ENCODE assay signal across 8 mouse cellular contexts in genomic region chr8:66450691-66451090, GRCm38 (mm10). TPM values are rescaled to one million over a fixed set of nuclear protein-coding genes. Genes with fewer than 3 reads are reported as not detected.
A peak's percentile ranks its signal among the peaks of the same experiment; 100 is the strongest.
DNase-seq lines count a peak whose midpoint lies in the region; ATAC-seq and TF ChIP-seq lines count a peak whose summit lies in the region.

No protein-coding gene starts in this region.

- no peaks in the 10 kb centered on the region for H3K27me3 ChIP-seq in forebrain, embryonic 13.5 days
- H3K27me3 ChIP-seq in forebrain, embryonic 15.5 days: no peaks in the 10 kb centered on the region
- no peaks in the 10 kb centered on the region for H3K27me3 ChIP-seq in liver, postnatal 0 days (ENCODE audit: insufficient read depth, low read length)

- peak; percentile 27 for DNase-seq in liver, postnatal 0 days
- no peak for DNase-seq in liver
- DNase-seq in adrenal gland, postnatal 25 days: peak; percentile 13
- peak; percentile 36 for DNase-seq in forelimb bud, embryonic 11.5 days (ENCODE audit: low read depth, low spot score)
- peak; percentile 26 to 58 for DNase-seq in left cerebral cortex, adult 2 months (ENCODE audit: extremely low spot score in 1 of 2, low spot score in 2 of 2)
- DNase-seq in right cerebral cortex, postnatal 4 days: peak; percentile 49

- no peaks in the 10 kb centered on the region for H3K9me3 ChIP-seq in forebrain, embryonic 13.5 days (replicated peaks)
- H3K9me3 ChIP-seq in forebrain, embryonic 15.5 days: no peaks in the 10 kb centered on the region
- no peaks in the 10 kb centered on the region for H3K9me3 ChIP-seq in liver, postnatal 0 days (ENCODE audit: low read length)

- ATAC-seq in forebrain, embryonic 13.5 days: peak; percentile 62; the same call in 1 of the 2 replicates
- ATAC-seq in forebrain, embryonic 15.5 days (replicated peaks): no peak
- ATAC-seq in liver, postnatal 0 days: no peak

- TF ChIP-seq CTCF in liver, postnatal 0 days (IDR thresholded peaks at IDR 0.05; ENCODE audit: low read depth): peak; percentile 63
- peak; percentile 84 for TF ChIP-seq CTCF in left cerebral cortex, adult 2 months (IDR thresholded peaks at IDR 0.05)

- H3K4me1 ChIP-seq in forebrain, embryonic 13.5 days: no peaks in the 10 kb centered on the region
- H3K4me1 ChIP-seq in forebrain, embryonic 15.5 days: no peaks in the 10 kb centered on the region
- no peaks in the 10 kb centered on the region for H3K4me1 ChIP-seq in liver, postnatal 0 days (ENCODE audit: insufficient read depth)

- H3K36me3 ChIP-seq in forebrain, embryonic 13.5 days (ENCODE audit: poor library complexity, severe bottlenecking): no peaks in the 10 kb centered on the region
- H3K36me3 ChIP-seq in forebrain, embryonic 15.5 days: no peaks in the 10 kb centered on the region
- no peaks in the 10 kb centered on the region for H3K36me3 ChIP-seq in liver, postnatal 0 days (replicated peaks; ENCODE audit: insufficient read depth, low read length)

- TF ChIP-seq EP300 in liver, postnatal 0 days (IDR thresholded peaks at IDR 0.05; ENCODE audit: low read depth): no peak

- WGBS in forebrain, embryonic 13.5 days: 22% methylated on average over 5 of the region's 5 CpGs
- 25% methylated on average over 5 of the region's 5 CpGs for WGBS in forebrain, embryonic 15.5 days
- 23% methylated on average over 5 of the region's 5 CpGs for WGBS in liver, postnatal 0 days (ENCODE audit: insufficient replicate concordance)

- H3K27ac ChIP-seq in forebrain, embryonic 13.5 days: no peak overlapping the region
- H3K27ac ChIP-seq in forebrain, embryonic 15.5 days (replicated peaks): no peak overlapping the region
- H3K27ac ChIP-seq in liver, postnatal 0 days (ENCODE audit: low read depth): no peak overlapping the region
- no peak overlapping the region for H3K27ac ChIP-seq in left cerebral cortex, adult 2 months

- no peak overlapping the region for H3K9ac ChIP-seq in forebrain, embryonic 13.5 days
- no peak overlapping the region for H3K9ac ChIP-seq in forebrain, embryonic 15.5 days (replicated peaks)
- H3K9ac ChIP-seq in liver, postnatal 0 days (replicated peaks): no peak overlapping the region

- intact Hi-C loops in left cerebral cortex, adult 2 months (cut with DNase I): loop anchor here (2.0 kb wide), 2 partner anchors 46 to 956 kb away; no protein-coding TSS in a partner anchor

- H3K4me3 ChIP-seq in forebrain, embryonic 13.5 days: no peak overlapping the region
- H3K4me3 ChIP-seq in forebrain, embryonic 15.5 days: no peak overlapping the region
- H3K4me3 ChIP-seq in liver, postnatal 0 days (ENCODE audit: low read depth, low read length): no peak overlapping the region
- no peak overlapping the region for H3K4me3 ChIP-seq in left cerebral cortex, adult 2 months

- no peak overlapping the region for H3K4me2 ChIP-seq in forebrain, embryonic 13.5 days
- H3K4me2 ChIP-seq in forebrain, embryonic 15.5 days (replicated peaks): no peak overlapping the region
- H3K4me2 ChIP-seq in liver, postnatal 0 days (ENCODE audit: low read depth, low read length): no peak overlapping the region

RNA-seq across cellular contexts. Expression of gene Tma16, which starts 35.6 kb away (rescaled TPM):
- 11.8 and 16.0 TPM in 2 replicates for polyA plus RNA-seq in forebrain, embryonic 13.5 days (2015; fragmentation: Nextera tagmentation; extraction: Ambion mirVana)
- polyA plus RNA-seq in forebrain, embryonic 15.5 days (2015; fragmentation: Nextera tagmentation; extraction: Ambion mirVana): 12.1 and 13.5 TPM in 2 replicates
- polyA plus RNA-seq in liver, postnatal 0 days (2015; fragmentation: Nextera tagmentation; extraction: Ambion mirVana): 5.1 and 5.7 TPM in 2 replicates
- total RNA-seq in adrenal gland, postnatal 25 days (2021): 7.9 and 9.5 TPM in 2 replicates
- 10 to 100 TPM in 1 of 2 experiments, 1 to 10 TPM in 1; 9.8 to 10.6 TPM for total RNA-seq in left cerebral cortex, adult 2 months (2021)
